ENCODE assay signal across 8 mouse cellular contexts in genomic region chr1:64120811-64121515, GRCm38 (mm10). TPM values are rescaled to one million over a fixed set of nuclear protein-coding genes. Genes with fewer than 3 reads are reported as not detected.
DNase-seq lines count a peak whose midpoint lies in the region; ATAC-seq and TF ChIP-seq lines count a peak whose summit lies in the region.

No protein-coding gene starts in this region.

- WGBS in hindbrain, postnatal 0 days: under 1% methylated on average over 24 of the region's 25 CpGs

- H3K27ac ChIP-seq in ES-Bruce4 (ENCODE audit: insufficient read depth, low read length): peak overlapping the region; percentile 31
- H3K27ac ChIP-seq in hindbrain, postnatal 0 days: peak overlapping the region; percentile 100
- peak overlapping the region; percentile 98 for H3K27ac ChIP-seq in left cerebral cortex, adult 2 months

- H3K36me3 ChIP-seq in ES-Bruce4 (ENCODE audit: control insufficient read depth, insufficient read depth, low read length, poor library complexity, severe bottlenecking): no peaks in the 10 kb centered on the region
- H3K36me3 ChIP-seq in hindbrain, postnatal 0 days (ENCODE audit: insufficient read depth, low read length): no peaks in the 10 kb centered on the region

- peak; percentile 70 for ATAC-seq in hindbrain, postnatal 0 days
- no peak for ATAC-seq in megakaryocyte-erythroid progenitor cell, adult 5-6 weeks (replicated peaks; ENCODE audit: low FRiP score, low TSS enrichment, poor library complexity, severe bottlenecking)

- peak overlapping the region; percentile 62 for H3K9ac ChIP-seq in ES-Bruce4 (ENCODE audit: low read depth, poor library complexity, severe bottlenecking)
- H3K9ac ChIP-seq in hindbrain, postnatal 0 days (replicated peaks; ENCODE audit: low read length): peak overlapping the region; percentile 91

- H3K4me2 ChIP-seq in hindbrain, postnatal 0 days (ENCODE audit: low read depth, low read length): peak overlapping the region; percentile 65

- no peak for TF ChIP-seq EP300 in ES-Bruce4 (IDR thresholded peaks at IDR 0.05; ENCODE audit: insufficient read depth, low read depth, low read length)

- DNase-seq in cerebellum, adult 11 months: peak; percentile 67
- peak; percentile 57 to 61 for DNase-seq in frontal cortex, postnatal 10 days (ENCODE audit: low spot score in 2 of 2)
- no peak for DNase-seq in hindbrain, postnatal 0 days (ENCODE audit: low spot score)
- DNase-seq in left cerebral cortex, adult 2 months (ENCODE audit: extremely low spot score in 1 of 2, low spot score in 2 of 2): peak; percentile 51 to 58
- peak; percentile 40 for DNase-seq in lung, postnatal 25 days (ENCODE audit: low spot score)
- DNase-seq in right cerebral cortex, postnatal 25 days: peak; percentile 62

- intact Hi-C loops in left cerebral cortex, adult 2 months (cut with DNase I): loop anchor here (1.0 to 5.0 kb wide), 6 partner anchors 76 to 454 kb away; partner anchors contain the start of gene Creb1

- H3K9me3 ChIP-seq in ES-Bruce4 (replicated peaks; ENCODE audit: control insufficient read depth, insufficient read depth, low read length, poor library complexity, severe bottlenecking): no peaks in the 10 kb centered on the region
- H3K9me3 ChIP-seq in hindbrain, postnatal 0 days (ENCODE audit: low read length): no peaks in the 10 kb centered on the region

- no peak for TF ChIP-seq POLR2A in ES-Bruce4 (IDR thresholded peaks at IDR 0.05; ENCODE audit: insufficient read depth, low read length)

- no peaks in the 10 kb centered on the region for H3K27me3 ChIP-seq in ES-Bruce4 (ENCODE audit: control insufficient read depth, insufficient read depth, low read length, poor library complexity, severe bottlenecking)
- H3K27me3 ChIP-seq in hindbrain, postnatal 0 days (ENCODE audit: insufficient read depth, low read length): no peaks in the 10 kb centered on the region

- TF ChIP-seq CTCF in ES-Bruce4 (IDR thresholded peaks at IDR 0.05; ENCODE audit: low read depth, low read length): no peak
- TF ChIP-seq CTCF in hindbrain, postnatal 0 days (IDR thresholded peaks at IDR 0.05; ENCODE audit: low read depth): no peak; the same call in 1 of the 2 replicates
- no peak for TF ChIP-seq CTCF in left cerebral cortex, adult 2 months (IDR thresholded peaks at IDR 0.05)

- peaks cover 2% of the 10 kb centered on the region for H3K4me1 ChIP-seq in ES-Bruce4 (ENCODE audit: control insufficient read depth, insufficient read depth, low read length)
- H3K4me1 ChIP-seq in hindbrain, postnatal 0 days (ENCODE audit: insufficient read depth, low read length): peaks cover 20% of the 10 kb centered on the region

- peak overlapping the region; percentile 79 for H3K4me3 ChIP-seq in ES-Bruce4 (ENCODE audit: low read depth, low read length)
- H3K4me3 ChIP-seq in hindbrain, postnatal 0 days (ENCODE audit: low read length): peak overlapping the region; percentile 87
- H3K4me3 ChIP-seq in left cerebral cortex, adult 2 months: peak overlapping the region; percentile 71

RNA-seq across cellular contexts. Expression of gene Klf7, which starts 1.1 kb away (rescaled TPM):
- 22.6 and 24.3 TPM in 2 replicates for polyA plus RNA-seq in ES-Bruce4 (2011; ENCODE audit: insufficient read depth, insufficient read length, low read depth, missing spikeins)
- 47.3 and 48.0 TPM in 2 replicates for total RNA-seq in hindbrain, postnatal 0 days (2014; rRNA removed)
- polyA plus RNA-seq in hindbrain, postnatal 0 days (2015; fragmentation: Nextera tagmentation; extraction: Ambion mirVana): 115 and 120 TPM in 2 replicates
- total RNA-seq in left cerebral cortex, adult 2 months (2021): 10 to 100 TPM; 41.1 to 46.5 TPM
- total RNA-seq in megakaryocyte-erythroid progenitor cell, adult 5-6 weeks (2014; fragmentation: Nextera tagmentation): 3.7 and 5.1 TPM in 2 replicates
- total RNA-seq in megakaryocyte-erythroid progenitor cell, adult 5-6 weeks (2017): 3.0 and 3.7 TPM in 2 replicates

Comparison
In these comparisons a context has a peak if more than half of its experiments do, and no peak if none do; other contexts are left out.
1. H3K27ac ChIP-seq: peak in every context shown above with its lines; median percentile 100 in hindbrain, postnatal 0 days; 98 in left cerebral cortex, adult 2 months; 31 in ES-Bruce4.